Mouse (Mus musculus) embryonic facial prominence, embryonic 11.5 days (tissue): ENCODE results near the gene Gm10229. TPM values are rescaled to one million over a fixed set of nuclear protein-coding genes. Genes with fewer than 3 reads are reported as not detected.

ENCODE experiments used
- polyA plus RNA-seq: library from polyadenylated mRNA; unstranded; fragments of >200 nt; fragmentation: Nextera tagmentation; extraction: Ambion mirVana; gene quantifications from 2 replicates; pipeline ENCODE4 v1.2.1, GENCODE M21; 2014

Gene Gm10229
- polyA plus RNA-seq, 1 experiment from 2014 or later, result not detected

Other genes with a start within 250 kb of the Gm10229 start
- not detected in 2 replicates for gene 2310057N15Rik, start 241.1 kb upstream of the Gm10229 start, polyA plus RNA-seq
- gene Gm5965, start 237.4 kb upstream of the Gm10229 start, polyA plus RNA-seq, result not detected in 2 replicates
- not detected in 2 replicates for gene Gm20741, start 203.1 kb upstream of the Gm10229 start, polyA plus RNA-seq
- not detected in 2 replicates for gene Krtap15, start 195.1 kb upstream of the Gm10229 start, polyA plus RNA-seq
- not detected in 2 replicates for gene Krtap14, start 189.1 kb upstream of the Gm10229 start, polyA plus RNA-seq
- not detected in 2 replicates for gene Krtap19-1, start 145.9 kb upstream of the Gm10229 start, polyA plus RNA-seq
- gene Krtap19-2, start 141.0 kb upstream of the Gm10229 start, polyA plus RNA-seq, result not detected in 2 replicates
- not detected in 2 replicates for gene Krtap19-3, start 137.2 kb upstream of the Gm10229 start, polyA plus RNA-seq
- gene Krtap19-4, start 130.2 kb upstream of the Gm10229 start, polyA plus RNA-seq, result not detected in 2 replicates
- not detected in 2 replicates for gene Krtap19-5, start 118.8 kb upstream of the Gm10229 start, polyA plus RNA-seq
- gene Krtap19-9b, start 83.0 kb upstream of the Gm10229 start, polyA plus RNA-seq, result not detected in 2 replicates
- gene Krtap16-3, start 52.4 kb upstream of the Gm10229 start, polyA plus RNA-seq, result not detected in 2 replicates
- not detected in 2 replicates for gene Krtap22-2, start 4.5 kb upstream of the Gm10229 start, polyA plus RNA-seq
- gene Krtap6-1, start 16.4 kb downstream of the Gm10229 start, polyA plus RNA-seq, result not detected in 2 replicates
- not detected in 2 replicates for gene Gm10228, start 26.2 kb downstream of the Gm10229 start, polyA plus RNA-seq
- not detected in 2 replicates for gene Krtap6-5, start 32.6 kb downstream of the Gm10229 start, polyA plus RNA-seq
- not detected in 2 replicates for gene 1110025L11Rik, start 48.7 kb downstream of the Gm10229 start, polyA plus RNA-seq
- not detected in 2 replicates for gene Krtap6-3, start 68.7 kb downstream of the Gm10229 start, polyA plus RNA-seq
- not detected in 2 replicates for gene Gm6358, start 125.6 kb downstream of the Gm10229 start, polyA plus RNA-seq
- not detected in 2 replicates for gene Gm10061, start 135.8 kb downstream of the Gm10229 start, polyA plus RNA-seq
- not detected in 2 replicates for gene Gm9789, start 142.7 kb downstream of the Gm10229 start, polyA plus RNA-seq
- not detected in 2 replicates for gene Gm7735, start 154.2 kb downstream of the Gm10229 start, polyA plus RNA-seq
- gene 1110057P08Rik, start 159.5 kb downstream of the Gm10229 start, polyA plus RNA-seq, result not detected in 2 replicates
- gene Krtap20-2, start 190.6 kb downstream of the Gm10229 start, polyA plus RNA-seq, result not detected in 2 replicates